Mouse (Mus musculus) hindbrain, embryonic 14.5 days (tissue): ENCODE measurements around the gene Ctnnbl1. TPM values are rescaled to one million over a fixed set of nuclear protein-coding genes. Genes with fewer than 3 reads are reported as not detected.

Experiments used
- ATAC-seq: fragments of 200-750 bp; cut with Nextera tagmentation; 2 replicates; pipeline ENCODE4 v1.8.0; 2017; ENCODE audit warnings: moderate number of reproducible peaks, mild to moderate bottlenecking, moderate TSS enrichment, moderate library complexity; ENCODE audit not compliant: low FRiP score
- DNase-seq: peaks from one replicate; pipeline ENCODE4 v3.0.0-alpha.2; 2015; ENCODE audit warnings: low spot score
- H3K27ac ChIP-seq: fragments of 300-500 bp; sonication (generic); 2 replicates; pipeline ENCODE4 v1.5.1; 2014; ENCODE audit warnings: mild to moderate bottlenecking, moderate library complexity
- H3K27me3 ChIP-seq: fragments of 300-500 bp; sonication (generic); 2 replicates; pipeline ENCODE4 v1.6.1; 2014; ENCODE audit warnings: mild to moderate bottlenecking, low read length, mixed read lengths; ENCODE audit not compliant: control insufficient read depth, insufficient read depth
- H3K36me3 ChIP-seq: fragments of 300-500 bp; sonication (generic); replicated peaks from 2 replicates; pipeline ENCODE4 v1.6.1; 2014; ENCODE audit not compliant: control insufficient read depth, insufficient read depth
- H3K4me1 ChIP-seq: fragments of 300-500 bp; sonication (generic); replicated peaks from 2 replicates; pipeline ENCODE4 v1.6.1; 2014; ENCODE audit warnings: antibody characterized with exemption, low read length, mixed read lengths; ENCODE audit not compliant: control insufficient read depth, insufficient read depth
- H3K4me2 ChIP-seq: fragments of 300-500 bp; sonication (generic); replicated peaks from 2 replicates; pipeline ENCODE4 v1.6.1; 2014; ENCODE audit warnings: mild to moderate bottlenecking, moderate library complexity
- H3K4me3 ChIP-seq: fragments of 300-500 bp; sonication (generic); replicated peaks from 2 replicates; pipeline ENCODE4 v1.5.1; 2014; ENCODE audit warnings: mild to moderate bottlenecking, low read length
- H3K9ac ChIP-seq: fragments of 300-500 bp; sonication (generic); 2 replicates; pipeline ENCODE4 v1.6.1; 2014
- H3K9me3 ChIP-seq: fragments of 300-500 bp; sonication (generic); 2 replicates; pipeline ENCODE4 v1.6.1; 2016; ENCODE audit warnings: low read length; ENCODE audit not compliant: control insufficient read depth
- WGBS: fragments of 180-500 bp; shearing (Covaris S2); extraction: QIAGEN DNeasy Blood & Tissue Kit; methylation state at CpG from one replicate; pipeline ENCODE4 v1.1.7; 2014; 5-methylcytosine and 5-hydroxymethylcytosine counted together
- polyA plus RNA-seq: library from polyadenylated mRNA; unstranded; fragments of >200 nt; fragmentation: Nextera tagmentation; extraction: Ambion mirVana; gene quantifications from 2 replicates; pipeline ENCODE4 v1.2.1, GENCODE M21; 2014

The Ctnnbl1 gene
- polyA plus RNA-seq, 1 experiment from 2014 or later: 53.3 TPM

DNA sequence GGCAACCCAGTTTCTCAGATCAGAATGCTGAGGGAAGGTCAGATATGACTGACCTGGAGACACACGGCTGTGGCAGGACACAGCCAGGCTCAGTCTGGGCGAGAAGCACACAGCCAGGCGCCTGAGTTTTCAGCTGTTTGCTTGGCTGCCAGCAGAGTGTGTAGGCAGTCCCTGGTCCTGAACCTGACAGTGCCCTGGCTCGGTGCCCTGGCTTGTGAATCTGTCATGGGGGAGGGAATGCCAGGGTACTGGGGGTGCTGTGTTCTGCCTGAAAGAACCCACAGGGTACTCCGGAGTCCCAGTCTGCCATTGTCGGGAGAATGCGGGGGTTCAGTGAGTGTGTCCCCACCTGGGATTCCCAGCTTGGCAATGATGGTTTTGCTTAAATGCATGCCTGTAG is 184.3 kb downstream of the Ctnnbl1 start:
- H3K9ac ChIP-seq: 0 out of 2 replicates have a peak overlapping the region, but pooled peaks have one; percentile 6
- DNase-seq: no peak
- H3K36me3 ChIP-seq: no peaks in the 10 kb centered on the region
- H3K4me3 ChIP-seq: no peak overlapping the region
- no peaks in the 10 kb centered on the region for H3K9me3 ChIP-seq
- peaks cover 58% of the 10 kb centered on the region for H3K4me1 ChIP-seq
- peaks cover 10% of the 10 kb centered on the region; the same call in 1 of the 2 replicates for H3K27me3 ChIP-seq
- peak overlapping the region; percentile 7 for H3K4me2 ChIP-seq
- no peak for ATAC-seq
- no peak overlapping the region for H3K27ac ChIP-seq
- WGBS: 61% methylated on average over 7 of the region's 7 CpGs

DNA sequence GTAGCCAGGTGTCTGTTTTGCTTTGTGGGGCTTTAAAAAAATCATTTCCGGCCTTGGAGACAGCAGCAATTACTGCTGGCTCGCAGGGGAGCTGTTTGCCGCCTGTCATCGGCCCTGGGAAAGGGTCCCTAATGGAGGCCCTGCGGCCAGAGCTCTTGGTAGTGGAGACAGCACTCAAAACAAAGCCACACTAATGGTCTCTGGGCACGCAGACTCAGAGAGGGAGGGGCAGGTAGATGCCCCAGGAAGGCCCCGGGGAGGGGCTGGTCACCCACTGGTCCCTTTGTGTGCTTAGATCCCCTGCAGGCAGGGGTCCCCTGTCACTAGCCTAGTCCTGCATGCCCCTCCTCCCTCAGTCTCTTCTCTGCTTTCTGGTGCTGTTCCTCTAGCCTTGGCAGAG is 186.2 kb downstream of the Ctnnbl1 start:
- Histone ChIP-seq H3K4me1 (peaks cover 64% of the 10 kb centered on the region), H3K9ac (peak overlapping the region; percentile 39), H3K36me3 (no peaks in the 10 kb centered on the region), H3K27ac (peak overlapping the region; percentile 9; the same call in 1 of the 2 replicates), H3K9me3 (no peaks in the 10 kb centered on the region), H3K4me2 (peak overlapping the region; percentile 35), H3K27me3 (0 out of 2 replicates have a peak, but pooled peaks cover 4% of the 10 kb centered on the region), H3K4me3 (no peak overlapping the region)
- ATAC-seq (no peak), DNase-seq (no peak)
- 4% methylated on average over 7 of the region's 7 CpGs for WGBS

DNA sequence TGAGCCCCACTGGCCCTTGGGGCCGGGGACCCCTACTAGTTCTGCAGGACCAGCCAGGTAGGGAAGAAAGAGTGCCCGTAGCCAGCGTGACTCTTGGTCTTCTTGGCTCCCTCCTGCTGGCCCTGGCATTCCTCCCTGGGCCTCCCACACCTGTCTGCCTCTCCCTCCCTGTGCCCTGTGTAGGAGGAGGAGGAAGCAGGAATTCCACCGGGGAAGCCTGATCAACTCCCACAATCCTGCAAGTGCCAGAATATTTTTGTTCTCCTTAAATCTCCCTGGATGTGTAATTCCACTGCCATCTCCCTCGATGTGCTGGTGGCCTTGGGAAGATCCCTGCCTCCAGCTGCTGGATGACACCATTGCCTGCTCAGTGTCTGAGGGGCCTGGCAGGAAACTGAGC is 187.3 kb downstream of the Ctnnbl1 start:
- Histone ChIP-seq H3K36me3 (no peaks in the 10 kb centered on the region), H3K9ac (no peak overlapping the region), H3K27me3 (0 out of 2 replicates have a peak, but pooled peaks cover 4% of the 10 kb centered on the region), H3K4me1 (peaks cover 59% of the 10 kb centered on the region), H3K4me3 (no peak overlapping the region), H3K9me3 (no peaks in the 10 kb centered on the region), H3K4me2 (no peak overlapping the region), H3K27ac (no peak overlapping the region)
- no peak for DNase-seq
- ATAC-seq: no peak
- 72% methylated on average over 5 of the region's 5 CpGs for WGBS

DNA sequence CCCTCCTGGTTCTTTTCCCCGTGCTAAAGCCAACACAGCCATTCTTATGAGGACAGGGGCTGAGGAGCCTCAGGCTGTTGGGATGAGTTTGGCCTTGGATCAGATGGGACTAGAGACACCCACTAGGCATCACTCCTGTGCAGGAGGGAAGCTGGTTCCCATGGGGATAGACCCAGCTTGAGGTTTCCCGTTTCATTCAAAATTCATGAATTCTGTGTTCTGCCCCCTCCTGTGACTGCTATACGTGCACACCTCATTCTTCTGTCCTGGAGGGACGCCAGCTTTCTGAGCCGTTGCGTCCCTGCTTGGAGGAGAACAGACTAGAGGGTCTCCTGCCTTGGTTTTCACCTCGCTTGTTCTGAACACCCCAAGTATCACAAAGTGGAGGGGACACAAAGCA is 189.3 kb downstream of the Ctnnbl1 start:
- no peak for ATAC-seq
- H3K9me3 ChIP-seq: no peaks in the 10 kb centered on the region
- H3K36me3 ChIP-seq: no peaks in the 10 kb centered on the region
- no peak for DNase-seq
- H3K9ac ChIP-seq: peak overlapping the region; percentile 22; the same call in 1 of the 2 replicates
- H3K4me2 ChIP-seq: no peak overlapping the region
- H3K27ac ChIP-seq: peak overlapping the region; percentile 48; the same call in 1 of the 2 replicates
- H3K4me1 ChIP-seq: peaks cover 48% of the 10 kb centered on the region
- no peaks in the 10 kb centered on the region for H3K27me3 ChIP-seq
- no peak overlapping the region for H3K4me3 ChIP-seq
- WGBS: 25% methylated on average over 7 of the region's 7 CpGs

DNA sequence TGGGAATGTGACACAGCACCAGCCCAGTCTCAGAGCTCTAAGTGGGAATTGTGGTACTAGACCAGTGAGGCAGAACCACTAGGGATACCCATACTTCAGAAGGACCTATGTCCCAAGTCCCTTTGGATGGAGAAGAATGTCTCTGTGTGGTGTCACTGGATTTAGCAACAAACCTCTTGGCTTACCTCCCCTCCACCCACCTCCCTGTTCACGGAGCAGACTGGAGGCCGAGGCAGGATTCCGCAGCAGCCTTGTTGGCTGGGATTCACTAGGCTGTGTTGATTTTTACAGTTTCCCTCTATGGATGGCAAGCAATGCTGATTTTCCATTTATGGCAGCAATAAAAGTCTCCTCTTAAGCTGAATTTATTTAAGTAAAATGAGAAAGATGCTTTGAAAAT is 189.7 kb downstream of the Ctnnbl1 start:
- H3K36me3 ChIP-seq: no peaks in the 10 kb centered on the region
- H3K4me2 ChIP-seq: peak overlapping the region; percentile 11; the same call in 1 of the 2 replicates
- H3K9ac ChIP-seq: peak overlapping the region; percentile 22; the same call in 1 of the 2 replicates
- no peak for DNase-seq
- ATAC-seq: no peak
- no peak overlapping the region for H3K4me3 ChIP-seq
- no peaks in the 10 kb centered on the region for H3K9me3 ChIP-seq
- peaks cover 43% of the 10 kb centered on the region for H3K4me1 ChIP-seq
- H3K27ac ChIP-seq: peak overlapping the region; percentile 48; the same call in 1 of the 2 replicates
- 58% methylated on average over 3 of the region's 3 CpGs for WGBS
- H3K27me3 ChIP-seq: no peaks in the 10 kb centered on the region

DNA sequence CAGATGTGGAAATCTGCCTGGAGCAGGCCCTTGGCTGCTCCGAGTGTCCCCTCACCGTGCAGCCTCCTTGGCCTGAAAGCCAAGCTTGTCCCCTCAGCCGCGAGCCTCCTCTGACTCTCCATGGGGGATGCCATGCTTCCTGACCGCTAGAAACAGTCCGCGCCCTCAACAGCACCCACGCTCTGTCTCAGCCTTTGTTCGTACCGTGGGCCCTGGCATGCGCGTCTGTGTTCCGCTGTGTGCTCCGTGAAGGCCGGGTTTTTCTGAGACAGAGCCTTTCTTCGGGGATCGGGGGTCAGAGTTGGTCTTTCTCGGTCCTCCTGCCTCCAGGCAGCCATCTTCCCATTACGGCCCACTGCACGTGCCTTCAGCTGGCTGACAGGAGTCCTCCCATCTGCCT is 190.2 kb downstream of the Ctnnbl1 start:
- DNase-seq (no peak), ATAC-seq (no peak)
- no peaks in the 10 kb centered on the region for H3K27me3 ChIP-seq
- H3K9me3 ChIP-seq: no peaks in the 10 kb centered on the region
- H3K4me3 ChIP-seq: no peak overlapping the region
- H3K4me1 ChIP-seq: peaks cover 41% of the 10 kb centered on the region
- WGBS: 33% methylated on average over 20 of the region's 20 CpGs
- H3K4me2 ChIP-seq: peak overlapping the region; percentile 11
- no peaks in the 10 kb centered on the region for H3K36me3 ChIP-seq
- H3K27ac ChIP-seq: peak overlapping the region; percentile 48; the same call in 1 of the 2 replicates
- H3K9ac ChIP-seq: peak overlapping the region; percentile 22; the same call in 1 of the 2 replicates

DNA sequence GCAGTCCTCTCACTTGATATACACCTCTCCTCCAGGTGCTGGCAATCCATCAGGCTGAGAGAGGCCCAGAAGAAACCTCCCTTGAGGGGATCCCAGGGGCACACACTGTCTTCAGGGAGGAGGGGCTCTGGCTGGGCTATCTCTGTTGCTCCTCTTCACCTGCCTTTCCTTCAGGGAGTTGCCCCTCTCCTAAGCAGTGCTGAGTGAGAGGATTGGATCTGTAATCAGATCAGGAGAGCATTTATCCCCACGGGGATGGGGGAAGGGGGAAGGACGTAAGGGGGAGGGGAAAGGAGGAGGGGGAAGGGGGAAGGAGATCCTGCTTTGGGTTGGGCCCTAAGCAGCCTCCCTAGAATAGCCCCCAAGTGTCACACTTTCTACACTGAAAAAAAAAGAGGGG is 190.6 kb downstream of the Ctnnbl1 start:
- 25% methylated on average over 2 of the region's 2 CpGs for WGBS
- DNase-seq (no peak), ATAC-seq (no peak)
- peaks cover 37% of the 10 kb centered on the region for H3K4me1 ChIP-seq
- peak overlapping the region; percentile 48; the same call in 1 of the 2 replicates for H3K27ac ChIP-seq
- H3K9me3 ChIP-seq: no peaks in the 10 kb centered on the region
- H3K27me3 ChIP-seq: no peaks in the 10 kb centered on the region
- no peaks in the 10 kb centered on the region for H3K36me3 ChIP-seq
- H3K4me2 ChIP-seq: peak overlapping the region; percentile 11
- H3K9ac ChIP-seq: peak overlapping the region; percentile 22; the same call in 1 of the 2 replicates
- H3K4me3 ChIP-seq: no peak overlapping the region

DNA sequence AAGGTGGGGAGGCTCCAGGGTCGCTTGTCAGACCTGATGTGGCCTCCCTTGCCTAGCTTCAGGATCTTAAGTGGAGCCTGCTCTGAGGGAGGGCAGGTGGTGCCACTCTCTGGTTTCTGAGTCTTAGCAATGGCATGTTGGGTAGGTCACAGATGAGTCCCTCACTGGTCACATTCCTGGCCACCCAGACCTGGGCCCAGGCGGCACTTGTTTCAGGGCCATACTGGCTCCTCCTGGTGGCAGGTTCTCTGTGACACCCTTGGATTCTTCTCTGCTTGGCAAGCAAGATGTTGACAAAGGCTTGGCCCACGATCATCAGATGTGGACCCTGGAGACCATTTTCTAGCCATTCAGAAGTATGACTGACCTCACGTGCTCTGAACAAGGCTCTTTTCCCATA is 195.5 kb downstream of the Ctnnbl1 start:
- no peaks in the 10 kb centered on the region for H3K9me3 ChIP-seq
- H3K4me2 ChIP-seq: no peak overlapping the region
- H3K27ac ChIP-seq: no peak overlapping the region
- no peak overlapping the region for H3K4me3 ChIP-seq
- H3K4me1 ChIP-seq: peaks cover 21% of the 10 kb centered on the region
- DNase-seq (no peak), ATAC-seq (no peak)
- WGBS: 80% methylated on average over 4 of the region's 4 CpGs
- no peaks in the 10 kb centered on the region for H3K27me3 ChIP-seq
- H3K9ac ChIP-seq: no peak overlapping the region
- peaks cover 23% of the 10 kb centered on the region for H3K36me3 ChIP-seq

DNA sequence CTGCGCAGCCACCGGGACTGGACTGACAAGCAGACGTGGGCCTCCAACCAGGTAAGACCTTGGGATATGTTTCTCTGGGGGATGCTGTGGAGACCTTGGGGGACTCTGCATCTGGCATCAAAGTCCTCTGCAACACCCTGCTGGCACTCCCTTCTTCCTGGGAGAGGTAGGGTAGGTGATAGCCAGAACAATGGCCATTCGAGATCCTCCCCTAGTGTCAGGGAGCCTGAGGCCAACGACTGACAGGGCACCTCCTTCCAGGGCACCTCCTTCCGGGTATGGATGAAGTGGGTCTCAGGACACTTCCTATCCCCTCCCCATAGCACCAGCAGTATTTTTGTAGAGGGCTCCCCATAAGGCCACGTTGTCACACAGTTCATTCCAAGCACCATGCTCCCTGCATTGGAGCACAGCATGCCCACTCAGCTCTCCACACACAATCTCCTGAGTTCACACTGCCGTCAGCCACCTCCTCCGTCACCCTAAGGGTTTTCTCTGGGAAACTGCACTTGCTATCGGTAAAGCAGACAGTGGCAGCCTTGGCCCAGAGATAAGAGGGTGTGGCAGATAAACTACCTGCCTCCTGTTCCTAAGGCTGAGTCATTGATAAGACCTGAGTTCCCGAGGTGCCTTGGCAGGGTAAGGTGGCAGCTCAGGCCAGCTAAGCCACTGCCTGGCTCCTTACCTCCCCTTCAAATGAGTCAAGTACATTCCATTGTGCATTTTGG is 198.4 kb downstream of the Ctnnbl1 start:
- H3K4me1 ChIP-seq: peaks cover 14% of the 10 kb centered on the region
- peaks cover 24% of the 10 kb centered on the region for H3K36me3 ChIP-seq
- no peak overlapping the region for H3K4me3 ChIP-seq
- DNase-seq (no peak), ATAC-seq (no peak)
- no peak overlapping the region for H3K9ac ChIP-seq
- WGBS: 79% methylated on average over 11 of the region's 11 CpGs
- 0 out of 2 replicates have a peak, but pooled peaks cover 7% of the 10 kb centered on the region for H3K27me3 ChIP-seq
- no peak overlapping the region for H3K4me2 ChIP-seq
- H3K9me3 ChIP-seq: no peaks in the 10 kb centered on the region
- H3K27ac ChIP-seq: no peak overlapping the region
